Mouse (Mus musculus) spleen, adult 2 months (tissue): ENCODE data around the gene Acot9. TPM values are rescaled to one million over a fixed set of nuclear protein-coding genes. Genes with fewer than 3 reads are reported as not detected.

Source experiments
- DNase-seq, 2 experiments: peaks; one replicate each; pipeline versions ENCODE4 v3.0.0 to v3.0.0-alpha.2; 2012 to 2021; ENCODE audit warnings: low spot score in 2 of 2, low read depth in 1 of 2
- H3K27ac ChIP-seq: fragments of 200-500 bp; 2 replicates; pipeline ENCODE4 v1.5.1; 2012; ENCODE audit warnings: low read length, inconsistent platforms; ENCODE audit not compliant: insufficient read depth
- H3K27me3 ChIP-seq: fragments of 200-500 bp; 2 replicates; pipeline ENCODE4 v1.6.1; 2012; ENCODE audit warnings: mild to moderate bottlenecking, moderate library complexity, low read length, inconsistent platforms; ENCODE audit not compliant: control insufficient read depth, insufficient read depth
- H3K36me3 ChIP-seq: fragments of 200-500 bp; 2 replicates; pipeline ENCODE4 v1.6.1; 2012; ENCODE audit warnings: mild to moderate bottlenecking, low read length, inconsistent platforms; ENCODE audit not compliant: control insufficient read depth, insufficient read depth
- H3K4me1 ChIP-seq: fragments of 200-500 bp; 2 replicates; pipeline ENCODE4 v1.6.1; 2011; ENCODE audit warnings: inconsistent platforms; ENCODE audit not compliant: control insufficient read depth, insufficient read depth, insufficient read length
- H3K4me3 ChIP-seq: fragments of 200-500 bp; 2 replicates; pipeline ENCODE4 v1.5.1; 2011; ENCODE audit warnings: mild to moderate bottlenecking, inconsistent platforms; ENCODE audit not compliant: insufficient read depth, insufficient read length; ENCODE audit errors: extremely low read depth
- CTCF ChIP-seq: fragments of 200-500 bp; IDR thresholded peaks from 2 replicates; pipeline ENCODE4 v1.5.1; 2011; ENCODE audit warnings: mild to moderate bottlenecking, inconsistent platforms; ENCODE audit not compliant: insufficient read depth, insufficient read length, insufficient replicate concordance; ENCODE audit errors: extremely low read depth
- POLR2A ChIP-seq: fragments of 200-500 bp; IDR thresholded peaks from 2 replicates; pipeline ENCODE4 v1.6.1; 2011; ENCODE audit warnings: low read depth, low read length, inconsistent platforms
- WGBS: fragments of 180-500 bp; shearing (Covaris S2); methylation state at CpG from one replicate; pipeline ENCODE4 v1.1.7; 2018; 5-methylcytosine and 5-hydroxymethylcytosine counted together
- polyA plus RNA-seq: library from polyadenylated mRNA; depleted of rRNA; stranded (reverse); fragments of >200 nt; gene quantifications from 2 replicates; pipeline ENCODE4 v1.2.3, GENCODE M21; 2012

Gene Acot9
- polyA plus RNA-seq, 1 experiment = 6.3 TPM

GRCm38 (mm10) chrX:155262915-155263252, 641 bp downstream of the Acot9 start:
- Histone ChIP-seq H3K4me3 (peak overlapping the region; percentile 82), H3K27ac (peak overlapping the region; percentile 94), H3K36me3 (no peaks in the 10 kb centered on the region), H3K27me3 (no peaks in the 10 kb centered on the region), H3K4me1 (no peaks in the 10 kb centered on the region; the same call in 1 of the 2 replicates)
- TF ChIP-seq POLR2A (no peak), CTCF (no peak)
- 54% methylated on average over 1 of the region's 1 CpGs for WGBS
- DNase-seq = no peak

GRCm38 (mm10) chrX:155278483-155278882, 16.2 kb downstream of the Acot9 start:
- Histone ChIP-seq H3K4me3 (no peak overlapping the region), H3K36me3 (no peaks in the 10 kb centered on the region), H3K27me3 (no peaks in the 10 kb centered on the region), H3K27ac (no peak overlapping the region), H3K4me1 (no peaks in the 10 kb centered on the region)
- DNase-seq = no peak
- WGBS = 70% methylated on average over 4 of the region's 4 CpGs
- TF ChIP-seq CTCF (no peak), POLR2A (no peak)

GRCm38 (mm10) chrX:155280427-155281044, 18.3 kb downstream of the Acot9 start:
- Histone ChIP-seq H3K4me1 (no peaks in the 10 kb centered on the region), H3K4me3 (no peak overlapping the region), H3K36me3 (no peaks in the 10 kb centered on the region), H3K27me3 (no peaks in the 10 kb centered on the region), H3K27ac (no peak overlapping the region)
- no peak for TF ChIP-seq CTCF
- TF ChIP-seq POLR2A = no peak
- DNase-seq = no peak
- WGBS = 38% methylated on average over 1 of the region's 1 CpGs

- 95% methylated on average over 2 of the region's 2 CpGs for WGBS
- H3K4me1 ChIP-seq = no peaks in the 10 kb centered on the region
- no peak for DNase-seq
- no peak overlapping the region for H3K4me3 ChIP-seq
- TF ChIP-seq CTCF = no peak
- no peak for TF ChIP-seq POLR2A
- H3K36me3 ChIP-seq = no peaks in the 10 kb centered on the region
- H3K27me3 ChIP-seq = no peaks in the 10 kb centered on the region
- H3K27ac ChIP-seq = no peak overlapping the region
Measured at GRCm38 (mm10) chrX:155306390-155306789, 44.1 kb downstream of the Acot9 start.

- H3K4me1 ChIP-seq = no peaks in the 10 kb centered on the region
- H3K4me3 ChIP-seq = no peak overlapping the region
- 44% methylated on average over 4 of the region's 4 CpGs for WGBS
- no peaks in the 10 kb centered on the region for H3K36me3 ChIP-seq
- peak; percentile 31; the same call in 1 of the 2 replicates for TF ChIP-seq CTCF
- TF ChIP-seq POLR2A = no peak
- DNase-seq = peak; percentile 15 to 29
- no peak overlapping the region for H3K27ac ChIP-seq
- H3K27me3 ChIP-seq = no peaks in the 10 kb centered on the region
Measured at GRCm38 (mm10) chrX:155318005-155318404, 55.8 kb downstream of the Acot9 start.

GRCm38 (mm10) chrX:155337567-155337904, 75.3 kb downstream of the Acot9 start:
- Histone ChIP-seq H3K4me1 (no peaks in the 10 kb centered on the region), H3K27me3 (no peaks in the 10 kb centered on the region), H3K27ac (no peak overlapping the region), H3K36me3 (no peaks in the 10 kb centered on the region), H3K4me3 (peak overlapping the region; percentile 64)
- WGBS = 21% methylated on average over 7 of the region's 7 CpGs
- no peak for DNase-seq
- TF ChIP-seq POLR2A (no peak), CTCF (no peak)

- TF ChIP-seq CTCF (no peak), POLR2A (no peak)
- no peaks in the 10 kb centered on the region for H3K4me1 ChIP-seq
- WGBS = 26% methylated on average over 49 of the region's 49 CpGs
- DNase-seq = peak; percentile 38 to 76
- peak overlapping the region; percentile 64 for H3K4me3 ChIP-seq
- no peaks in the 10 kb centered on the region for H3K27me3 ChIP-seq
- H3K36me3 ChIP-seq = no peaks in the 10 kb centered on the region
- H3K27ac ChIP-seq = peak overlapping the region; percentile 33
Measured at GRCm38 (mm10) chrX:155337905-155338721, 75.9 kb downstream of the Acot9 start.
